Mouse (Mus musculus) kidney, postnatal 0 days (tissue): ENCODE measurements at regions not wholly inside any gene's neighbourhood (a gene's known extent, or its start where the extent isn't known, plus 50 kb on each side); places are given as distances from the start of the nearest gene placed in this dataset.
A peak's percentile ranks its signal among the peaks of the same experiment; 100 is the strongest.

Experiments used
- ATAC-seq: fragments of 200-750 bp; cut with Nextera tagmentation; replicated peaks from 2 replicates; pipeline ENCODE4 v1.8.0; 2017; ENCODE audit warnings: low read depth, moderate number of reproducible peaks, moderate TSS enrichment, moderate library complexity; ENCODE audit not compliant: low FRiP score
- DNase-seq: peaks from one replicate; pipeline ENCODE4 v3.0.0-alpha.2; 2016; ENCODE audit warnings: low spot score
- H3K27ac ChIP-seq: fragments of 300-500 bp; sonication (generic); 2 replicates; pipeline ENCODE4 v1.5.1; 2014; ENCODE audit warnings: mild to moderate bottlenecking
- H3K27me3 ChIP-seq: fragments of 300-500 bp; sonication (generic); 2 replicates; pipeline ENCODE4 v1.6.1; 2014; ENCODE audit warnings: low read length, mixed read lengths; ENCODE audit not compliant: insufficient read depth
- H3K36me3 ChIP-seq: fragments of 300-500 bp; sonication (generic); 2 replicates; pipeline ENCODE4 v1.6.1; 2014; ENCODE audit warnings: low read length, mixed read lengths; ENCODE audit not compliant: insufficient read depth
- H3K4me1 ChIP-seq: fragments of 300-500 bp; sonication (generic); replicated peaks from 2 replicates; pipeline ENCODE4 v1.6.1; 2014; ENCODE audit warnings: antibody characterized with exemption, low read length, mixed read lengths; ENCODE audit not compliant: insufficient read depth
- H3K4me2 ChIP-seq: fragments of 300-500 bp; sonication (generic); 2 replicates; pipeline ENCODE4 v1.6.1; 2014; ENCODE audit warnings: mild to moderate bottlenecking, low read length, moderate library complexity, mixed read lengths
- H3K4me3 ChIP-seq: fragments of 300-500 bp; sonication (generic); replicated peaks from 2 replicates; pipeline ENCODE4 v1.5.1; 2014; ENCODE audit warnings: low read depth, low read length
- H3K9ac ChIP-seq: fragments of 300-500 bp; sonication (generic); 2 replicates; pipeline ENCODE4 v1.6.1; 2014; ENCODE audit warnings: low read depth, low read length
- H3K9me3 ChIP-seq: fragments of 300-500 bp; sonication (generic); replicated peaks from 2 replicates; pipeline ENCODE4 v1.6.1; 2016; ENCODE audit warnings: low read length, inconsistent platforms, mixed read lengths
- CTCF ChIP-seq: IDR thresholded peaks from 2 replicates; pipeline ENCODE4 v1.5.1; 2016; ENCODE audit warnings: antibody characterized with exemption, low read depth, mild to moderate bottlenecking, moderate library complexity
- WGBS: fragments of 180-500 bp; shearing (Covaris S2); extraction: QIAGEN DNeasy Blood & Tissue Kit; methylation state at CpG from one replicate; pipeline ENCODE4 v1.1.7; 2014; 5-methylcytosine and 5-hydroxymethylcytosine counted together

DNA sequence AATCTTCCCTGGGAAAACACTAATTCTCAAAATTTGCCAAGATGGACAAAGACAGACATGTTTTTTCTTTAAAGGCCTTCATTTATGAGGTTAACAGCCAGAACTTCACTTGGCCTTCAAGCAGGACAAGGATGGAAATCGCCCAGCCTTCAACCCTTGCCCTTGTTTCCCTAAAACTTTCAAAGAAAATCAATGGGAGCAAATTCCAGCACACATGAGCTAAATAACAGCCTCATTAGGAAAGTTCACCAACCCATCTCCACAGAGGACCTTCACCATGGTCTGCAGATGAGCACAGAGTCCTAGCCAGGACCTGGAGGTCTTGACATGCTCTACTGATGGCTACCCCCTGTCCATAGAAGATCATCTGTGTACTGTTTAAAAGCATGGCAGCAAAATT lies 271.8 kb downstream of the Ddx10 start:
- no peaks in the 10 kb centered on the region for H3K36me3 ChIP-seq
- 75% methylated on average over 1 of the region's 1 CpGs for WGBS
- no peak for ATAC-seq

DNA sequence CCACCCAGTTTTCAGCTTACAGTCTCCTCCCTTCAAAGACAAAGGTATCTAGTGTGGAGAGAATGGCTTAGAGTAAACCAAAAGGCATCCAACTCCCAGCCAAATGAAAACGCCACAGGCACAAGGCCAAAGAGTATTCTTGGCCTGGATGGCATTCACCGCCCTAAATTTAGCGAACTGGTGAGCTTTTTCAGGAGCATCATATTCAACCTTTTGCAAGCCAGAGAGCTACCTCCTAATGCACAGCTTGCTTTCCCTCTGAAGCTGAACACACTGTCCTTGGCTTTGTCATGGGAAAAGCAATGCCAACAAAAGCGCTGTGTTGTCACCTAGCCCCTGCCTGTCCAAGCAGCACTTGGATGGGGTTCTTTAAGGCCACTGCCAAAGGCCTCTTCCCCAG lies 282.2 kb downstream of the Ddx10 start:
- Histone ChIP-seq H3K4me1 (no peaks in the 10 kb centered on the region), H3K27me3 (no peaks in the 10 kb centered on the region), H3K9ac (no peak overlapping the region), H3K4me3 (no peak overlapping the region), H3K36me3 (no peaks in the 10 kb centered on the region), H3K27ac (no peak overlapping the region), H3K4me2 (no peak overlapping the region), H3K9me3 (no peaks in the 10 kb centered on the region)
- WGBS = 92% methylated on average over 4 of the region's 4 CpGs
- no peak for TF ChIP-seq CTCF
- no peak for ATAC-seq
- no peak for DNase-seq

More for the DNA sequence above, 271.8 kb downstream of the Ddx10 start:
- Histone ChIP-seq H3K9ac (no peak overlapping the region), H3K4me1 (no peaks in the 10 kb centered on the region), H3K4me3 (no peak overlapping the region), H3K4me2 (no peak overlapping the region), H3K27me3 (no peaks in the 10 kb centered on the region), H3K9me3 (no peaks in the 10 kb centered on the region), H3K27ac (no peak overlapping the region)
- no peak for TF ChIP-seq CTCF
- DNase-seq = no peak

DNA sequence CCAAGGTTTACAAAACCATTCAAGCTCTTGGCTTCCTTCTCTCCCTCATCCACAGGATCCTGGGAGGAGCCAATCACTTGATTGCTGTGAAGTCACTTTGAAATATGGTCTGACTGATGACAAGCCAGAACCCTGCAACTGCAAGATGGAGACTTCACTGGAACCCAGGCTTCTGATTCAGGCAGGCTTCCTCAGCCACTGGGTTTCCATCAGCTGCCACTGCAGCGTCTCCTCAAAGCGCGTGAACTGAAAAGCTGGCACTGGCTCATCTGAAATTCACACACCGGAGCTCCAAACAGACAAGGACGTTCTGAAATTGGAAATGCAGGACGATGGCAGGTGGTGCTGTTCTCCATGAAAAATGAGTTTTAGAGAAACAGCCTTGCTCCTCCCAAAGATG lies 280.1 kb upstream of the AI593442 start:
- WGBS = 82% methylated on average over 6 of the region's 6 CpGs

DNA sequence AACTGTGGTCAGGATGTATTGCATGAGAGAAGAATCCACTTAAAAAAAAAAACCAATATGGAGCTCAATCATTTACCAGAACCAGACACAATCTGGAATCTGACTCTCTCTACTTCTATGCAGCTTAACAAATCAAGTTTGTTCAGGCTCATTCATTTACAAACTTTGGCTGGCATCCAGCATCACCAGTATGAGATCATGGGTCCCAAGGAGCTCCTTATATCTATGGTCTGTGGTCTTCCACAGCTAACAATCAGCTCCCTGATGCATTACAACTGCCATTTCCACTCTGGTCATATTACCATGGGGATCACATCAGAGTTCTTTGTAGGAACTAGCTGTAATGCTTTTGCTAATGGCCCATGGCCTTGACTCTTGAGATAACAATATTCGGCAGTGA lies 277.7 kb upstream of the AI593442 start:
- no peak for TF ChIP-seq CTCF
- Histone ChIP-seq H3K4me3 (no peak overlapping the region), H3K4me1 (no peaks in the 10 kb centered on the region), H3K4me2 (no peak overlapping the region), H3K9me3 (no peaks in the 10 kb centered on the region), H3K9ac (no peak overlapping the region), H3K27me3 (no peaks in the 10 kb centered on the region), H3K27ac (no peak overlapping the region), H3K36me3 (no peaks in the 10 kb centered on the region)
- ATAC-seq (peak; percentile 63; the same call in 1 of the 2 replicates), DNase-seq (peak; percentile 44)
- WGBS = 33% methylated on average over 1 of the region's 1 CpGs

More for the DNA sequence above, 280.1 kb upstream of the AI593442 start:
- no peaks in the 10 kb centered on the region for H3K27me3 ChIP-seq
- H3K4me1 ChIP-seq = no peaks in the 10 kb centered on the region
- ATAC-seq (no peak), DNase-seq (no peak)
- no peaks in the 10 kb centered on the region for H3K9me3 ChIP-seq
- no peaks in the 10 kb centered on the region for H3K36me3 ChIP-seq
- H3K27ac ChIP-seq = no peak overlapping the region
- no peak overlapping the region for H3K4me3 ChIP-seq
- 0 out of 2 replicates have a peak, but pooled peaks have one; percentile 1 for TF ChIP-seq CTCF
- H3K4me2 ChIP-seq = no peak overlapping the region
- H3K9ac ChIP-seq = no peak overlapping the region

DNA sequence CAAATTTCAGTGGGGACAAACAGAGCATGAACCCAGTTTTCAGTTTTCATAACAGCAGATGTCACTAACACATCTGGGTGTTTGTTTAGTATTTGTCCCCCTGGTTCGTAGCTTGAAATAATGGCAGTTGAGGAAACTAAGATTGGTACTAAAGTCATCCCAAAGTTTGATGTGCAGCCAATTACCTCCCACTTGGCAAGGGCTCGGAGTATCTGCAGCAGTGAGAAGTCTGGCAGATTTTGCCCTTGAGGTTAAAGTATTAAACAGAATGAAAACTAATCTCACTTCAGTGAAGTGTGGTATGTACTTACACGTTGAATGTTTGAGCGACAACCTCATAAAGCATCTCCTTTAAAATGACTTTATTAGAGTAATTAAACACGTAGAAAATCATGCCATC lies 264.5 kb upstream of the AI593442 start:
- Histone ChIP-seq H3K27ac (no peak overlapping the region), H3K9ac (no peak overlapping the region), H3K4me1 (0 out of 2 replicates have a peak, but pooled peaks cover 3% of the 10 kb centered on the region), H3K9me3 (no peaks in the 10 kb centered on the region), H3K4me2 (no peak overlapping the region), H3K4me3 (no peak overlapping the region), H3K27me3 (no peaks in the 10 kb centered on the region), H3K36me3 (no peaks in the 10 kb centered on the region)
- DNase-seq (no peak), ATAC-seq (no peak)
- WGBS = 37% methylated on average over 5 of the region's 5 CpGs
- no peak for TF ChIP-seq CTCF

DNA sequence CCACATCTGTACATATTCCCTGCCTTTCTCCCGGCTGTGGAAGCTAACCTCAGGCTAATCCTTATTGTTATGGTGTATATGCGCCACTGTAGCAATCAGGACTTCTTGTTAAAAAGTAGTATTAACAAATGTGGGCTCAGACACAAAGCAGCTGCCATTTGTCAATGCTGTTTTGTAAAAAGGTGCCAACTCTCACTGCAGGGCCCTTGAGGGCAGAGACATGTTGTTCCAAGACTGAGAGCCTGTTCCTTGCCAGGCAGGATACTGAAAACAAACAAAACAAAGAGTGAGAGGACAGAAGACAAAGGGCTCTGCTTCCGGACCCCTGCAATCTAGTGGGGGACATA lies 262.0 kb upstream of the AI593442 start:
- WGBS = 40% methylated on average over 3 of the region's 3 CpGs
- Histone ChIP-seq H3K4me3 (no peak overlapping the region), H3K4me1 (0 out of 2 replicates have a peak, but pooled peaks cover 3% of the 10 kb centered on the region), H3K36me3 (no peaks in the 10 kb centered on the region), H3K9me3 (no peaks in the 10 kb centered on the region), H3K27ac (no peak overlapping the region), H3K4me2 (no peak overlapping the region), H3K9ac (no peak overlapping the region), H3K27me3 (no peaks in the 10 kb centered on the region)
- ATAC-seq (no peak), DNase-seq (no peak)
- no peak for TF ChIP-seq CTCF

DNA sequence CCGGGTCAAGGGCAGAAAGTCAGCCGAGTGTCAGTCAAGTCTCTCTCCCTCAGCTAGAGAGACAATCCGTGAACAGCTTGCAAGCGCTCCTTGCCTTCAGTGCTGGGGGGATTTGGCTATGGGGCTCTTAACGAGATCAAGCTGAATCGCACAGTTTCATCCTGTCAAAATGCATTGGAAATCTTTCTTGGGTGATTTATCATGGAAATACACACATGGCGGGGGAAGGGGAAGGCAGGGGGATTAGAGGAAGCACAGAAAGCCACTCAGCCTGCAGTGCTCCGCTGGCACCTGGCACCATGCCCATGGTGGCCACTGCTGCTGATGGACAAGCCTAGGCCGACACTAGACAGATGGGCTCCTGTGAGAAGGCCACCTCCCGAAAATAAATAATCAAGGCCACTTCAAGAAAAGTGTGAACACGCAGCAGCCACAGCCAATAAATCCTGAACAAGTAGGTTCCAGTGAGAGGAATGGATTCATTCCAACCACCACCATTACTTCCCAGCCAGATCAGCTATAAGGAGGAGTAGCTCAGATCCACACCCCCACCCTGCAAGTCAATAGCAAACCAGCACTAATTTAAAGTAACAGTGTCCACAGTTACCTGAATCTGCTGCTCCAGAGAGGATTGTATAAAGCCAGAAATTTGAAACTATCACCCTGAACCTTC lies 261.5 kb upstream of the AI593442 start:
- no peak overlapping the region for H3K4me2 ChIP-seq
- H3K4me1 ChIP-seq = 0 out of 2 replicates have a peak, but pooled peaks cover 3% of the 10 kb centered on the region
- no peak for ATAC-seq
- no peaks in the 10 kb centered on the region for H3K27me3 ChIP-seq
- no peak overlapping the region for H3K9ac ChIP-seq
- WGBS = 36% methylated on average over 11 of the region's 11 CpGs
- TF ChIP-seq CTCF = no peak
- no peak overlapping the region for H3K27ac ChIP-seq
- H3K4me3 ChIP-seq = no peak overlapping the region
- DNase-seq = peak; percentile 25
- H3K36me3 ChIP-seq = no peaks in the 10 kb centered on the region
- no peaks in the 10 kb centered on the region for H3K9me3 ChIP-seq
